Mouse (Mus musculus) NIH3T3 (cell line): ENCODE measurements around the gene Nf1.
"Not testable (repeated sequence)": the region's sequence is repeated elsewhere in the genome, so short reads cannot be mapped to it uniquely, and the experiment has no call there.

ENCODE experiments used
- DNase-seq: peaks from one replicate; pipeline ENCODE4 v3.0.0-alpha.2; 2012; ENCODE audit warnings: low read depth

The Nf1 gene

DNA sequence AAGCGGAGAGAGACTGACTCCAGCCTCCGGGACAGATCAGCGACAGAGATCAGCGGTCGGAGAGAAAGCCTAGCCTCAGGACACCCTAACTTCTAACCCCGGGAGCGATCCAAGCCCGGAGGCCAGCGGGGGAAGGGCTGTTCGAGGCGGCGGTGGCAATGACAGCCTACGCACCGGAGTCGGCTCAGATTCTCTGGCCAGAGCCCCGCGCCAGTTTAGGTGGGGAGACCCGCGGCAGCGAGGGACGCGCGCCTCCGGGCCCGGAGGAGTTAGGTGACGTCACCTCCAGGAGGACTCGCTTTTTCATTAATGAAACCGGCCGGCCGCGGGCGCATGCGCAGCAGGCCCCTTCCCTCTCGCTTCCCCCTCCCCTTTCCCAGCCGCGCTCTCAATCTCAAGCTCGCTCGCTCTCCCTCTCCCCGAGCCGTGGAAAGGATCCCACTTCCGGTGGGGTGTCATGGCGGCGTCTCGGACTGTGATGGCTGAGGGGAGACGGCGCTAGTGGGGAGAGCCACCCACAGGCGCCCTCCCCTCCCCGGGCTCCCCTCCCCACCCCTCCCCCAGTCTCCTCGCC, at the start of gene Nf1:
Gene Nf1, plus strand, starts transcription at position 460 of the 574 bp plus-strand sequence.
- DNase-seq, result peak; percentile 99

DNA sequence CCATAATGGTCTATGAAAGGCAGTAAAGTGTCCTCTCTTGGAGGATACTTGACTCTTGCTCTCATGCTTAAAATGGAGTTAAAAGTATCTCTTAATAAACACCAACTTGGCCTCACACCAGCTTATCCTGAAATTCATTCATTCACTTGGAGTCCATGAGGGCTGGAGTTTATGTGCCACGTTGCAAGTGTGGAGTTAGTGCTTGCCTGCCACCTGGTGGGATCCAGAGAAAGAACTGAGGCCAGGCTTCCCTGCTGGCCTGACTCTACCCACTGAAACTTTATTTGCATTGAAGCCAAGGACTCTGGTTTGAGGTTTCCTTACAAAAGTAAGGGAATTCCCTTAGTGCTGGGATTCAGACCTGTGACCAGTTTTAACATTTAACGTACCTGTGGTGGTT, 49.0 kb upstream of the Nf1 start:
- DNase-seq, result peak; percentile 91

DNA sequence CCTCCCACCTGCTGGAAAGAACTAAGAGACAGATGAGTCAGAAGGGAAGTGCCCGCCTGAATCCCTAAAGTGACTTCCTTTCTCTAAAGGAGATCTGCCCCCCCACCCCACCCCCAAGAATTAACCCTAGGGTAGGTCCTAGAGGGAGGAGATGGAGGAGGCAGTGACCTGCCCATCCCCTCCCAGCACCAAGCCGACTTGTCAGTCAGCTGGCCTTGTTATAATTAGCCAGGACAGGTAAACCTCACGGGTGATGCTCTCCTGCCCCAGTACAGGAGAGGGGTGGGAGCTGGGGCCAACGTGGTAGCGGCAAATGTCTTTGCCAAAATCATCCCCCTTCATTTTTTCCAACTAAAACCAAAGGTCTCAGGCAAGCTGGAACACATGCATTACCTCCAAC, 47.8 kb upstream of the Nf1 start:
- DNase-seq, result no peak

DNA sequence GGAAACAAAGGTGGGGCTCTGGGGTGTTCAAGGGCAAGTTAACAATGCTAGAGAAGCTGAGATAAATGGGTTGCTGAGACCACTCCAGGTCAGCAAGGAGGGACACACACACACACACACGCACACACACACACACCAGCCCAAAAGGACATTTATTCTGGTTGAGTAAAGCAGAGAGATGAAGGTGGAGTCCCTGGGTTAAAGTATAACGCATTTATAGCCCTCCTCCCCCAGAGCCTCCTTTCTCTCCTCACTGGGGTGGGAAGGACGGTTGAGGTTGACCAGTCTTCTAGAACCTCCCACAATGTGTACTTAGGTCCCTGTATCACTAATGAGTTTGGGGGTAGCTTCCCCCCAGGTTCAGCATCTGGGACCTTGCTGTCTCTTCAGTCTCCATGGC, 47.4 kb upstream of the Nf1 start:
- no peak for DNase-seq

DNA sequence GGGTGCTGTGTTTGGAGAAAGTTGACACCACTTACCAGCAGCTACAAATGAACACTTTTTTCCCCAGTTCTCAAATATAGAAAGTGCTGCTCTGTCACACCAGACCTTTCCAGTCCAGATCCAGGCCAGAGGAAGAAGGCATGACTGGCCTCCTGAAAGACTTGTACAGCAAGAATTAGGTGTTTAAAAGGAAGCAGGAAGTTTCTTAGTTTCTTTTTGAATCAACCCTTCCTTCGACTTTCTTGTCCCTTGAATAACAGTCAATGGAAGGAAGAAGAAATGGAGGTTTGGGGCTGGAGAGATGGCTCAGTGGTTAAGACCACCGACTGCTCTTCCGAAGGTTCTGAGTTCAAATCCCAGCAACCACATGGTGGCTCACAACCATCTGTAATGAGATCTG, 46.5 kb upstream of the Nf1 start:
- no peak for DNase-seq

DNA sequence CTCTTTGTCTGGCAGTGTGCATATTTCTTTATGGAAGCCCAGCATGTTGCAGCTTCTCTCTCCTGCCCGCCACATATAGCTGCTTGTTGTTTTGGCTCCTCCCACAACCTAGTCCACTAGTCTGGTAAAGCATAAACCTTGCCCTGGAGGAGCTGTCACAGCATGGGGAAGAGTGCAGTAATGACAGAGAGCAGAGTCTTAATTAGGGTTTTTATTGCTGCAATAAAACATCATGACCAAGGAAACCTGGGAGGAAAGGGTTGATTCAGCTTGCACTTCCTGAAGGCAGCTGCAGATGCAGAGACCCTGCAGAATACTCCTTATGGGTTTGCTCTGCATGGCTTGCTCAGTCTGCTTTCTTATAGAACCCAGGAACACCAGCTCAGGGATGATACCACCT, 45.5 kb upstream of the Nf1 start:
- DNase-seq, result no peak

DNA sequence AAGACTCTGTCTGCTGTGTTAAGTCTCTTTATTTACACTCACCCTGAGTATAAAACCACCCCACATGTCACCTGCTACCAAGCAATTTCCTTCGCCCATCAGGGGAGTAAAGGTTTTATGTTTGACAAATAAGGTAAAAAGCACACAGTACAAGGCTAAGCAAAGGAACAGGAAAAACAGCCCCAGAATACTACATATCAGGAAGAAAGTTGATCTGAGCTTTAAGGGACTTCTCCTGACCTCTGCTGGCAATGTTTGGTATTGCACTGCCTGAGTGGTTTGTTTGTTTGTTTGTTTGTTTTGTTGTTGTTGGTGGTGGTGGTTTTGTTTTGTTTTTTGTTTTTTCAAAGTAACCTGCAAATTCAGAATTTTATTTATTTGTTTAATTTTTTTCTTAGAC, 43.3 kb upstream of the Nf1 start:
- DNase-seq, result peak; percentile 73

DNA sequence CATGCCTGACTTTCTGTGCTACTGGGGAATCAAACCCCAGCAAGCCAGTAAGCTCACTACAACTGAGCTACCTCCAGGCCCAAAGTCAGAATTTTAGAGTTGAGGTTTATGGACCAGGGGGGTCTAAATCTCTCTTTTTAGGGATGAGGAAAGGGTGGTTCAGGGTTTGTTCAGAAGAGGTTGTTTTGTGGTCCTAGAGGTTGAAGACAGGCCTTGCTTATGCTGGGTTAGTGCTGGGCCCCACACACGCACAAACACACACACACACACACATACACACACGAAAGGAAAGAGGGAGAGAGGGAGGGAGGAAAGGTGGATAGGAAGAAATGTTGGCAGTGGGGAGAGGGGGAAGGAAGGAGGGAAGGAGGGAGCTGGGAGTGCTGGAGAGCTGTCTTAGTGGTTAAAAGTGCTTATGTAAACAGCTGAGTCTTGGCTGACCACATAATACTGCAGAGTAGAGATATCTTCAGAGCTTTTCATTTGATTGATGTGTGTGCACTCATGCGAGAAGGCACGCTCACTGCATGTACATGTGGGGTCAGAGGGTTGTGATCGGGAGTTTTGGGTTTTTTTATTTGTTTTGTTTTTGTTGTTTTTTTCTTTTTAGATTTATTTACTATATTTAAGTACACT, 42.5 kb upstream of the Nf1 start, which contains the start of gene Gm9964:
Gene Gm9964, minus strand, starts transcription at position 51 of the 636 bp plus-strand sequence.
- DNase-seq, result peak; percentile 65

DNA sequence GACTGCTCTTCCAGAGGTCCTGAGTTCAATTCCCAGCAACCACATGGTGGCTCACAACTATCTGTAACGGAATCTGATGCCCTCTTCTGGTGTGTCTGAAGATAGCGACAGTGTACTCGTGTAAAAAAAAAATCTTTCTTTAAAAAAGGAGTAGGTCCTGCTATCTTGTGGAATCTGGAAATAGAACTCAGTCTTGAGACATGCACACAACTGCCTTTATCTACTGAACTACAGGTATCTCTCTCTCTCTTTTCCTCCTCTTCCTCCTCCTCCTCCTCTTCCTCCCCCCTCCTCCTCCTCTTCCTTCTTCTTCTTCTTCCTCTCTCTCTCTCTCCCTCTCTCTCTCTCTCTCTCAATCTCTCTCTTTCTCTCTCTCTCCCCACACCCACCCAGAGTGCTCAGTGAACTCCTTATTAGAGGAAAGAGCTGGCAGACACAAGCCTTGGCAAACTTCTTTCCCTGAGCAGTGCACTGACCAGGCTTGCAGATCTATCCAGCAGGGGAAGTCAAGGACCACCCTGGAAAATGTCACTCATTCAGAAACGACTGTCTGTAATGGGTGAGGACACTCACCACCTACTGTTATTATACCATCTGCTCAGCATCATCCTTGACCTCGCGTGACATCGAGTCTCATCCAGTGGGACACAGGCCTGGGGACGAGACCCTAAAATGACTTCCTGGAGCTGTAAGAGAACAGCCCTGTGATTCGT, 39.6 kb upstream of the Nf1 start:
- DNase-seq, result peak; percentile 35

DNA sequence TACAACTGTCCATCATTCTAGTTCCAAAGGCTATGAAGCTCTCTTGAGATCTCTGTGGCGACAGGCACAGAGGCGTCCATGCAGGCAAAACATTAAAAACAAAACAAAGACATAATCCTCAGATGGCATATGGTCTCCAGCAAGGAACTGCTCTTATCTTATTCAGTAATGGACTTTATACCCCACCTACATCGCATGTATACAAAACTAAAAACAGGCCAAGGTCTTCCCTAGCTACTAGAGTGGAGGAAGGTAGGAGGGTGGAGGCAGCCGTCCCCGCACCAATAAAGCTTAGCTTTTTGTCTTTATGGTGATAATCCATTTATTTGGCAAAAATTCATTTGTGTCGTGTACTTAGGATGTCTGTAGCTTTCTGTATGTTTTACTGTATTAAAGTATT, 36.4 kb upstream of the Nf1 start:
- no peak for DNase-seq

DNA sequence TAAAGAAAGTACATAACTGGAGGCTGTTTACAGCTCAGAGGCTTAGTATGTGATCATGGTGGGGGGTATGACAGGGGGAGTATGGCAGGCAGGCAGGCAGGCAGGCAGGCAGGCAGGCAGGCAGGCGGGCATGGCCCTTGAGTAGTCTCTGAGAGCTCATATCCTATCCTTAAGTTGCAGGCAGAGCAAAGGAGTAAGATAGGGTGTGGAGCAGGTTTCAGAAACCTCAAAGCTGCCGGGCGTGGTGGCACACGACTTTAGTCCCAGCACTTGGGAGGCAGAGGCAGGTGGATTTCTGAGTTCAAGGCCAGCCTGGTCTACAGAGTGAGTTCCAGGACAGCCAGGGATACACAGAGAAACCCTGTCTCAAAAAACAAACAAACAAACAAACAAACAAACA, 35.2 kb upstream of the Nf1 start:
- DNase-seq, result not testable (repeated sequence)

DNA sequence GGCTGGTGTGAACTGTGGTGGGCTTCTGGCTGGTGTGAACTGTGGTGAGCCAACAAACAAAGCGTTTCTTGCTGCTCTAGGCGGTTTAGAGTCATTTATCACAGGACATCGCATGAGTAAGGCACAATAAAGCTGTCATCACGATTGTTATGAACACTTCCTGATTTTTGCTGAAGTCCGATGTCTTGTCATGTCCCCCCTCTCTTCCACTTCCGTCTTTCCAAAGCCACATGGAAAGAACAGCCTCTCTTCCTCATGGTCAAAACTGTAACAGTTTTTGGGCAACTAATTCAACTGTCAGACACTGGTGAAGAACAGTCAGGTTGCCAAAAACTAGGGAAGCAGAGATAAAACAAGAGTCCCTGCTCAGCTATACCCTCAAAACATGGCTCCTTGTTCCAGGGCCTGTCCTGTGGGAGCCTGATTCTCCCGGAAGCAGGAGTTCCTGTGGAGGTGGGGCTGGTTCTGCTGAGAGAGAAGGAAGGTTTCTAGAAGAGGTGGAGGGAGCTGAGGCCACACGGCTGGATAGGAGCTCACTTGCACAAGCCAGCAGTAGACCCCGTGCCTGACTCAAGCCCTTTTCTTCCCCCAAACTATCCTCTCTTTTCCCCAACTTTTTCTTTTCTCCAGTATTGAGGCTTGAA, 33.7 kb upstream of the Nf1 start:
- peak; percentile 63 for DNase-seq

DNA sequence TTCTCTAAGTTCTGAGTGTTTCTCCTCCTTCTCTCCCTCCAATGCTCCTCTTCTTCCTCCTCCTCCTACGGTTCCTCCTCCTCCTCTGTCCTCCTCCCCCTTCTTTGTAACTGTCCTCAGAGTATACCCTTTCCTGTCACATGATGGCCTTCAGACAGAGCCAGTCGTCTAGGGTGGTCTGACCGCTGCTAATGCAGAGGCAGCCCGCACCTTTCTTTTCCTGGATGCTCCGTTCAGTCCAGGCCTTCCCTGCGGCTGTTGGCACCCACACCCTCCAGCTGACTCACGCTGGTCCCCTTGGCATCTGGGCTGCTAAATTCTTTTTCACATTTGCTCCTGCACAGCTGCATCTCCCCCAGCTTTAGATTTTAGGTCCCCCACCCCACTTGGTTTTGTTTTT, 33.0 kb upstream of the Nf1 start:
- DNase-seq, result peak; percentile 91

DNA sequence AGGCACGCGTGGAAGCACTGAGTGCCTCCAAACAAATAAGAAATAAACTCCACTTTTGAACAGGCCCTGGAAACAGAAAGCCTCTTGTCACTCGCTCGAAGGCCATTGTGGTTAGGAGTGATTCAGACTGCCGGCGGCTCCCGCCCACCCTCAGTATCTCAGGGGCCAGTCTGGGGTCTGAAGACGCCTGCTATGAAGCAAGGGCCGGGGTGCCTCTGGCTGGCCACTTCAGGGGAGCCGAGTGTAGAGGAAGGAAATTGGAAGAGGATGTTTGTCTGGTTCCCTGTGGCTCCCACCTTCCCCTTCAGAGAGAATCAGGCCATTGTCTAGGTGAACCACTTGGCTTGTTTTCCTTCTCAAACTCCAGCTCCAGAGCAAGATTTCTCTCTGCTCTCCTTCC, 32.5 kb upstream of the Nf1 start:
- DNase-seq, result peak; percentile 78

DNA sequence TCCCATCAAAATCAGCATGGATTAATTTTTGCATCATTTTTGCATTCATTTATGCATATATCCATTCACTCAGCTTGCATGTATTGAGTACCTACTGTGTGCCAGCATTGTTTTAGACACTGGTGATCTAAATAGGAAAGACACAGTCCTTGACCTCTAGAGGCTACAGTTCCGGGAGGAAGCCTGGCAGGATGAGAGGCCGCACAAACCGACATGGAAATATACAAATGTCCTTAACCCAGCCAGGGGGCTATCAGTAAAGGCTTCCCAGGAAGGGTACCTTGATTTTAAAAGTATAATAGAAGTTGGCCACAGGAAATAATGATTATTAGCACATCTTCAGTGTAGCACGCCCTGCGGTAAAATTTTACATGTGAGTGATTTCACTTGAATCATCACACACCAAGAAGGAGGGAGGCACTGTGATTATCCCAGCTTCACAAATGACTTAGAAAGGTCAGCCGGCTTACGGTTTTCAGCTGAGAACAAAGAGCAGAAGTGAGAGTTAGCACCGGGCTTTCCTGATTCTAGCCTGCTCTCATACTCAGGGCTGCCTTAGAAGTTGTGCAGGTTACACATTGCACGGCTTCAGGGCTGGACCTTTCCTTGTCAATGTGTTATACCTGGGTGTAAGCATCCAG, 31.8 kb upstream of the Nf1 start:
- DNase-seq, result no peak

DNA sequence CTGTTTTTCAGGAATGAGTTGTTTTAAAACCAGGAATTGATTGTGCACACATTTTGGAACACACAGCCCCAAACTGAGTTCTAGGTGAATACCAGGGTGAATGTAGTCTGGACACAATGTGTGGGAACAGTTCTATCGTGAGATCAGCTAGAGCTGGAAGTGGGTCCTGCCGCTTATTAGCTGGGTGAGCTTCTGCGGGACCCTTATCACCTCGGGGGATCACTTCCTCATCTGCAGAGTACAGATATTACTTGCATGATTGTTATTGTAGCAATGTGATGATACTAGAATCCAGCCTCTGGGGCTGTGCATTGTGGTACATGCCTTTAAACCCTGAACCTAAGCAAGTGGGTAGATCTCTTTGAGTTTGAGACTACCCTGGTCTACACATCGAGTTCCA, 29.0 kb upstream of the Nf1 start:
- DNase-seq, result no peak

DNA sequence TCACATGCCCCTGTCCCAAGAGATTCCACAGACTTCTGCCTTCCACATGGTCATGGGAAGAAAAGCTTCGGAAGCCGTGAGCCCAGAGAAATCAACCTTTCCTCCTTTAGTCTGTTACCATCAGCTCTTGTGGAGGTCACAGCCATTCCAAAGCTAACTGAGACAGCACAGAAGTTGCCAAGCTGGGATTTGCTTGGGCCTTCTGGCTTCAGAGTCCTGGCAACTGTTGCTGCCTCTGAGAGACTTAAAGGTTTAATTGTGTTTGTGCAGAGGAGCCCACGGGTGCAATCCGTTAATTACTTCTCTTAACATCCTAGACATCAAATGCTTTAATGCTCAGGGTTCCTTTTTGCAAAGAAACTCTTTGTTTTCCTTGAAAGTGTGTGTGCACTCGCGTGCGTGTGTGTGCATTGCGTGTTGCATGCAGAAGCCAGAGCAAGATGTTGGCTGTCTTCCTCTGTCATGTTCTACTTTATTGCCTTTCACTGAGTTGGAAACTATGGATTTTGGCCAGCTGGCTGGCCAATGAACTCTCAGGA, 22.6 kb upstream of the Nf1 start:
- DNase-seq, result no peak

DNA sequence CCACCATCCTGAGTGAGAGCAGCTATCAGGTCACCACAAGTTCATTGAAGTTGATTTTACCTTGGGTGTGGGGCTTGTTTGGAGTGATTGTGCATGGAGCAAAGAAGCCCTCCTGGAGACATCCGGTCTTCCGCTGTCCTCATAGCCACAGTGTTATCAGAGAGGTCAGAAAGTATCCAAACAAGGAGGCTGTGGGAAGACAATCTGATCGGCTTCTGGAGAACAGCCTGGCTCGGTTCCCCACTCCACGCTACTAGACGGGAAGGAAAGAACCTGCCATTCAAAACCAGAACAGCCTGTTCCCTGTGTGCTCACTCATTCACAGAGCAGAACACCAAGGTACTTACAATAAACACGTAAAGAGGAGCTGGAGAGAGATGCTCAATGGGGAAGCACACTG, 19.7 kb upstream of the Nf1 start:
- DNase-seq, result no peak

DNA sequence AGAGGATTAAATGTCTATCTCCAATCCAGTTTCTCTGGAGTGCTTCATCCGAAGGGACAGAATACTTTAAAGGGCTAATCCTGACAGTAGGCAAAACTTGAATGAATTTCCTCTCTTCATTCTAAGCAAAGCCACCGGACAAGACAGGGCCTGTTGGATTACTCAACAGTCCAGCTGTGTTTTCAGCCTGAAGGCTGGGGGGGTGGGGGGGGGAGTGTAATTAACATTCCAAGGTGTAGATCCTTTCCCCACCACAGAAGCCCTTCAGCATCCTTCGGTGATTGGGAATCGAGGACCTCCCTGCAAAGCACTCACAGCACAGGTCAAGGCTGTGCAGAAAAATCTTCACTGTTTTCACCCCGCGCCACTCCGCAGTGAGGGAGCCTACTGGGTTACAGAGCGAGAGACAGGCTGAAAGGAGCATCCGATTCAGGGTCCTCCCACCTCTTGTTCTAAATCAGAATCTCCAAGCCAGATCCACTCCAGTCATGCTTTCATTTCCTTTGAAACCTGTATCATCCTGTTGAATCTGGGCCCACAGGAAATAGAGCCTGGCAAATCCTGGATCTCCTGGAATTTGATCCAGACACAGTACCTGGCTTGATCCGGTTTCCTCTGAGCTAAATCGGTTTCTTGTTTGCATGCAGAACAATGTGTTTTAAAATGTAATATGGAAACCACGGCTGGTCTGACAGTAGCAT, 15.4 kb upstream of the Nf1 start:
- DNase-seq, result no peak

DNA sequence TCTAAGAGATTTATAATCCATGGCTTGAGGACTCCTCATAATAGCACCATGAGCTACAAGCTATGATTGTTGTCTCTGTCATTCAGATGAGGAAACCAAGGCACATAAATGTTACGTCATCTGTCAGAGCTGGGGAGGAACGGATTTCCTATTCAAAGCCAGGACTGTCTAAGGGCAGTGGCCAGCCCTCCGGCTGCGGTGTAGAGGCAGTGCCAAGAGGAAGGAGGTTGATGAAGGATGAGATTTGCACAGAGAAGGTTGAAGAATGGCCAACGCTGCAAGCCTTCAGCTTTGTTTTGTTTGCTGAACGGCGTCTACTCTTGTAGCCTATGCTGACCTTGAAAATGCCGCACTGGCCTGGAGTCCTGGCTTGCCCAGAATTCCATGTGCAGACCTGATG, 13.8 kb upstream of the Nf1 start:
- no peak for DNase-seq

DNA sequence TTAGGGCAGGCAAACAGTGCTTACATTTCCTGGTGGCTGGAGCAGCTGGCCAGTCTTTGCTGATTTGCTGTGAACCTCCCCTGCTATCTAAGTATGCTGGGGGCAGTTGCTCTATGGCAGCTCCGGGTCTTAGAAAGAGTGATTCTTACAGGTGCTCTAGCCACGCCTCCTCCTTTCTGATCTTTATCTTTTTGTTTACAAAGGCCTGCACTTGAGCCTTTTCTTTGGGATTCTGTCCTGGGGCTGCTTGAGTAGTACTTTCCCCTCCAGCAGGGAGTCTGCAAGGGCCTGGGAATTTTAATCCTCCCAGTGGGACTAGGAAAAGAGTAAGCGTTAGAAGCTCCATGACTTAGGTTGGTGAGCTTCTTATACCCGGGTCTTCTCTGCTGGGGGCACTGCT, 12.4 kb upstream of the Nf1 start:
- no peak for DNase-seq

DNA sequence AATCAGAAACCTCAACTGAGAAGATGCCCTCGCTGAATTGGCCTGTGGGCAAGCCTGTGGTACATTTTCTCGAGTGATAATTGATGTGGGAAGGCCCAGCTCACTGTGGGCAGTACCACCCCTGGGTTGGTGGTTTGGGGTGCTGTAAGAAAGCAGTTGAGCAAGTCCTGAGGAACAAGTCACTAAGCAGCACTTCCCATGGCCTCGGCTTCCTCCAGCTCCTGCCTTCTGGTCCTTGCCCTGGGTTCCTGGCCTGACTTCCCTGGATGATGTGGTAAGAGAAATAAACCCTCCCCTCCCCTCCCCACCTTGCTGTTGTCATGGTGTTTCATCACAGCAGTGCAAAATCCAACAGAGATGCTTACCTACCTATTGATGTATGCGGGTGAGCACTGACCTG, 11.4 kb upstream of the Nf1 start:
- DNase-seq, result no peak
